Mouse (Mus musculus): Measurements from ENCODE around the gene Arfgap3.

- TF ChIP-seq CTCF (conservative IDR thresholded peaks at IDR 0.05; ENCODE audit: low read length) = no peak
- no peak for TF ChIP-seq POU5F1 (IDR thresholded peaks at IDR 0.05; ENCODE audit: borderline replicate concordance, low read length)
Observed at GRCm38 (mm10) chr15:83305192-83305921, 44.7 kb downstream of the Arfgap3 start.

Measured in E14TG2a.4 (cell line).